ENCODE assay signal across 19 mouse cellular contexts in the genomic region with DNA sequence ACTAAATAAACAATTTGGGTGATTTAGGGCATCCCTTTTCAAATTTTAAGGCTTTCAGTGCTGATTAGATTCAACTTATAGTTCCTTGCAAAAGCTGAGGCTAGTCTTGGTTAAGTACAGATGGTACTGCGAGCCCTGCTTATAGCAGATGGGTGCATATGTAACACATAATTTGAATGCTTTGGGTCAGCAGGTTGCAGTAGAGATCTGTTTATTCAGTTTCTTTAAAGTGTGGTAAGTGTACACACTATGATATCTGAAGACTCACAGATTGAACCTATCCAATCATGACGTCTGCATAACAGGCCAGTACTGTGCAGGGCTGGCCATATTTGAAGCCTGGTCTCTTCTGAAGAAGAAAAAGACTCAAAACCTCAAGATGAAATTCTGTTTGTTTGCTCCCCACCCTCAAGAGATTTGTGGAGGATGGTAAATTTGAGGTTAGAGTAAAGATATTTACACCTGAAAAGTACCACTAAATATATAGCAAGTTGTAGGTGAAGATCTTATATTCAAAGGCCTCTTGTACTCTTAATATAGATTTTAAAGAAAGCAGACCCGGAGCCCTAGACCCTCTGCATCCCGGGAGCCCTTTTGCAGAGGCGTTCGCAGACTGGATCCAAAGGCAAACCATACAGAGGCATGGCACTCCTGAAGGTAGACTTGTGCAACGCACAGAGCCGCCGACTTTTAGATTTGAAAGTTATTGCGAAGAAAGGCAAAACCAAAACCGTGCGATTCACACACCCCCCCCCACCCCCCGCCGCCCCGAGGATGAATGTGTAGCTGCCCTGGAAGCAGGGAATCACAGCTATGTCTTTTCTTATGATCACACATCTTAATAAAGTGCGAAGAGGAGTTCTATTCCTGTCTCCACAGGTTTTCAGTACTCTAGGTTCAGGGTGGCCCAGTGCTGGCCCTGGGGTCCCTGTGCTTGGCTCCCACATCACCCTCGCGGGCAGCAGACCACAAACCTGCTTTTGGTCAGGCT. TPM values are rescaled to one million over a fixed set of nuclear protein-coding genes. Genes with fewer than 3 reads are reported as not detected.
DNase-seq lines count a peak whose midpoint lies in the region; ATAC-seq lines count a peak whose summit lies in the region.
"Had no signal": no experiment of that assay in that cellular context is flagged by ENCODE, and none has a peak within 500 bp of the region (broad histone marks: within the 10 kb centered on the region; RNA-seq: fewer than 3 reads in every experiment).

No protein-coding gene starts in this region.

- ATAC-seq in kidney, embryonic 16.5 days (ENCODE audit: low FRiP score, low TSS enrichment), result no peak
- no peak for ATAC-seq in forebrain, embryonic 12.5 days (ENCODE audit: low FRiP score)
- ATAC-seq in midbrain, embryonic 13.5 days, result no peak
- no peak for ATAC-seq in granulocyte monocyte progenitor cell, adult 5-6 weeks (replicated peaks; ENCODE audit: poor library complexity, severe bottlenecking)
- ATAC-seq: inflammation-experienced regulatory T-cells, adult 6 months had no signal

- H3K4me1 ChIP-seq in kidney, embryonic 16.5 days (ENCODE audit: insufficient read depth, low read length), result peaks cover 39% of the 10 kb centered on the region
- peaks cover 36% of the 10 kb centered on the region for H3K4me1 ChIP-seq in forebrain, embryonic 12.5 days
- peaks cover 35% of the 10 kb centered on the region for H3K4me1 ChIP-seq in midbrain, embryonic 13.5 days (replicated peaks)

- 12% methylated on average over 18 of the region's 18 CpGs for WGBS in kidney, embryonic 16.5 days
- 1% methylated on average over 18 of the region's 18 CpGs for WGBS in forebrain, embryonic 12.5 days
- 1% methylated on average over 18 of the region's 18 CpGs for WGBS in midbrain, embryonic 13.5 days

- no peak for DNase-seq in kidney, adult 9 months
- DNase-seq in embryo, embryonic 11 days, result peak; percentile 53
- DNase-seq in lung, postnatal 4 days, result no peak
- DNase-seq in cerebellum, adult 8-10 months, result no peak
- DNase-seq: adrenal gland, postnatal 25 days; cerebellum, adult 11 months; gastrocnemius, adult 2 months had no signal

- H3K27me3 ChIP-seq in kidney, embryonic 16.5 days (ENCODE audit: insufficient read depth, low read length), result peaks cover 72% of the 10 kb centered on the region
- peaks cover 84% of the 10 kb centered on the region for H3K27me3 ChIP-seq in forebrain, embryonic 12.5 days
- peaks cover 89% of the 10 kb centered on the region for H3K27me3 ChIP-seq in midbrain, embryonic 13.5 days
- H3K27me3 ChIP-seq: CH12.LX had no signal

- peak overlapping the region; percentile 44 for H3K4me3 ChIP-seq in kidney, embryonic 16.5 days (ENCODE audit: low read length)
- peak overlapping the region; percentile 23 for H3K4me3 ChIP-seq in forebrain, embryonic 12.5 days (replicated peaks)
- peak overlapping the region; percentile 17 for H3K4me3 ChIP-seq in midbrain, embryonic 13.5 days (replicated peaks)
- H3K4me3 ChIP-seq: gastrocnemius, adult 2 months; layer of hippocampus, adult 2 months; liver, embryonic 15.5 days had no signal

- H3K9ac ChIP-seq in kidney, embryonic 16.5 days (replicated peaks; ENCODE audit: low read length), result peak overlapping the region; percentile 61
- H3K9ac ChIP-seq in forebrain, embryonic 12.5 days, result no peak overlapping the region; the same call in 1 of the 2 replicates
- no peak overlapping the region for H3K9ac ChIP-seq in midbrain, embryonic 13.5 days (replicated peaks)
- H3K9ac ChIP-seq: liver, embryonic 15.5 days had no signal

- H3K27ac ChIP-seq in kidney, embryonic 16.5 days (ENCODE audit: low read length), result peak overlapping the region; percentile 52
- H3K27ac ChIP-seq in forebrain, embryonic 12.5 days, result peak overlapping the region; percentile 75
- H3K27ac ChIP-seq in midbrain, embryonic 13.5 days, result peak overlapping the region; percentile 44; the same call in 1 of the 2 replicates
- H3K27ac ChIP-seq: gastrocnemius, adult 2 months; layer of hippocampus, adult 2 months; liver, embryonic 15.5 days had no signal

- peak overlapping the region; percentile 46 for H3K4me2 ChIP-seq in kidney, embryonic 16.5 days (replicated peaks; ENCODE audit: low read depth, low read length)
- H3K4me2 ChIP-seq in forebrain, embryonic 12.5 days, result peak overlapping the region; percentile 36
- H3K4me2 ChIP-seq in midbrain, embryonic 13.5 days (replicated peaks), result peak overlapping the region; percentile 16
- H3K4me2 ChIP-seq: liver, embryonic 15.5 days had no signal

- no peaks in the 10 kb centered on the region for H3K9me3 ChIP-seq in kidney, embryonic 16.5 days (ENCODE audit: low read length)
- H3K9me3 ChIP-seq in forebrain, embryonic 12.5 days, result no peaks in the 10 kb centered on the region
- no peaks in the 10 kb centered on the region for H3K9me3 ChIP-seq in midbrain, embryonic 13.5 days
- H3K9me3 ChIP-seq: liver, embryonic 15.5 days had no signal

- H3K36me3 ChIP-seq in kidney, embryonic 16.5 days (ENCODE audit: insufficient read depth, low read length), result no peaks in the 10 kb centered on the region
- H3K36me3 ChIP-seq in forebrain, embryonic 12.5 days (replicated peaks), result no peaks in the 10 kb centered on the region
- H3K36me3 ChIP-seq in midbrain, embryonic 13.5 days, result no peaks in the 10 kb centered on the region
- H3K36me3 ChIP-seq: liver, embryonic 15.5 days had no signal

RNA-seq across cellular contexts. Expression of a gene that starts 3.7 kb away (rescaled TPM):
- polyA plus RNA-seq in kidney, embryonic 16.5 days (2015; fragmentation: Nextera tagmentation; extraction: Ambion mirVana), result 2.5 and 3.1 TPM in 2 replicates
- 2.6 and 4.2 TPM in 2 replicates for polyA plus RNA-seq in forebrain, embryonic 12.5 days (2016; fragmentation: Nextera tagmentation; extraction: Ambion mirVana)
- polyA plus RNA-seq in midbrain, embryonic 13.5 days (2015; fragmentation: Nextera tagmentation; extraction: Ambion mirVana), result 0.80 and 0.86 TPM in 2 replicates
- total RNA-seq in granulocyte monocyte progenitor cell, adult 5-6 weeks (2014; fragmentation: Nextera tagmentation), result not detected in 2 replicates
- total RNA-seq in granulocyte monocyte progenitor cell, adult 5-6 weeks (2017), result not detected in 2 replicates
- total RNA-seq: CH12.LX; megakaryocyte progenitor cell, adult 5-6 weeks; neutrophil, adult 5-6 weeks had no signal
- polyA plus RNA-seq: heart, embryonic 14.5 days; inflammation-experienced regulatory T-cells, adult 6 months; liver, embryonic 15.5 days; urinary bladder, adult 2 months had no signal

RNA-seq across cellular contexts. Expression of a gene that starts 40.9 kb away (rescaled TPM):
- 603 and 613 TPM in 2 replicates for polyA plus RNA-seq in kidney, embryonic 16.5 days (2015; fragmentation: Nextera tagmentation; extraction: Ambion mirVana)
- polyA plus RNA-seq in forebrain, embryonic 12.5 days (2016; fragmentation: Nextera tagmentation; extraction: Ambion mirVana), result 693 and 699 TPM in 2 replicates
- polyA plus RNA-seq in midbrain, embryonic 13.5 days (2015; fragmentation: Nextera tagmentation; extraction: Ambion mirVana), result 584 and 625 TPM in 2 replicates
- total RNA-seq in granulocyte monocyte progenitor cell, adult 5-6 weeks (2014; fragmentation: Nextera tagmentation), result 959 and 1,109 TPM in 2 replicates
- 1,746 and 2,150 TPM in 2 replicates for total RNA-seq in granulocyte monocyte progenitor cell, adult 5-6 weeks (2017)
